Mouse (Mus musculus) bone marrow, adult 2 months (tissue): ENCODE measurements at regions not wholly inside any gene's neighbourhood (a gene's known extent, or its start where the extent isn't known, plus 50 kb on each side); places are given as distances from the start of the nearest gene placed in this dataset.

Experiments
- H3K27ac ChIP-seq: fragments of 200-500 bp; 2 replicates; pipeline ENCODE4 v1.5.1; 2012; ENCODE audit warnings: low read depth, mild to moderate bottlenecking, control low read depth, inconsistent platforms, low read length; ENCODE audit not compliant: control insufficient read depth, poor library complexity, insufficient read depth
- H3K4me1 ChIP-seq: fragments of 200-500 bp; 2 replicates; pipeline ENCODE4 v1.6.1; 2011; ENCODE audit warnings: low read length; ENCODE audit not compliant: control insufficient read depth, insufficient read depth
- H3K4me3 ChIP-seq: fragments of 200-500 bp; replicated peaks from 2 replicates; pipeline ENCODE3; 2011; ENCODE audit warnings: mild to moderate bottlenecking, low read depth, low read length, control low read depth; ENCODE audit not compliant: control insufficient read depth
- CTCF ChIP-seq: fragments of 200-500 bp; IDR thresholded peaks from 2 replicates; pipeline ENCODE4 v1.5.1; 2011; ENCODE audit warnings: low read length, control low read depth; ENCODE audit not compliant: control insufficient read depth, insufficient read depth
- POLR2A ChIP-seq: fragments of 200-500 bp; IDR thresholded peaks from 2 replicates; pipeline ENCODE4 v1.6.1; 2011; ENCODE audit warnings: low read depth, mild to moderate bottlenecking, control low read depth, low read length, borderline replicate concordance; ENCODE audit not compliant: control insufficient read depth
- WGBS: fragments of 180-500 bp; shearing (Covaris S2); methylation state at CpG from one replicate; pipeline ENCODE4 v1.1.7; 2018; 5-methylcytosine and 5-hydroxymethylcytosine counted together

- H3K4me3 ChIP-seq, result no peak overlapping the region
- H3K27ac ChIP-seq, result no peak overlapping the region
- WGBS, result 66% methylated on average over 7 of the region's 7 CpGs
- H3K4me1 ChIP-seq, result no peaks in the 10 kb centered on the region; the same call in 1 of the 2 replicates
- no peak for TF ChIP-seq POLR2A
- TF ChIP-seq CTCF, result no peak
Measured at GRCm38 (mm10) chr6:99938949-99939348, 212.8 kb upstream of the Prok2 start.

GRCm38 (mm10) chr6:99936716-99937115 lies 210.5 kb upstream of the Prok2 start:
- TF ChIP-seq POLR2A, result no peak
- TF ChIP-seq CTCF, result no peak
- Histone ChIP-seq H3K4me1 (no peaks in the 10 kb centered on the region; the same call in 1 of the 2 replicates), H3K4me3 (no peak overlapping the region), H3K27ac (no peak overlapping the region)

- Histone ChIP-seq H3K4me1 (no peaks in the 10 kb centered on the region; the same call in 1 of the 2 replicates), H3K4me3 (no peak overlapping the region), H3K27ac (no peak overlapping the region)
- TF ChIP-seq CTCF (no peak), POLR2A (no peak)
- 74% methylated on average over 4 of the region's 4 CpGs for WGBS
Measured at GRCm38 (mm10) chr6:99935373-99935772, 209.2 kb upstream of the Prok2 start.

DNA sequence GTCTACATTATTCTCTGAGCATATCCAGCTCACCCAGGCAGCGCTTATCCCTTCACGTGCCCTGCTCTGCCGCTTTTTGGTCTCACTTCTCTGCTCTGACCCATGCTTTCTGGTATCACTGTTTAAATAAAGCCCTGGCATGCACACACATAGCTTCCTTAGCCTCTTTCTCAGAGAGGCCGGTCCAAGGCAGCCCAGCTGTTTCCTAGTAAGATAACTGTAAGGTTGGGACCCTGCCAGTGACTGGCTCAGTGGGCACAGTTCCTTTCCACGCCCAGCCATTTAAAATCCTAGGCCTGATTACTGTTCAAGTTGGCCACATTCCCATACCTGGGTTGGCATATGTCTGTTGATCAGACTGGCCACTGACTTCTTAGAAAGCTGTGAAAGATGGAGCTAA lies 208.2 kb upstream of the Prok2 start:
- Histone ChIP-seq H3K4me1 (no peaks in the 10 kb centered on the region; the same call in 1 of the 2 replicates), H3K27ac (no peak overlapping the region), H3K4me3 (no peak overlapping the region)
- WGBS, result 17% methylated on average over 5 of the region's 5 CpGs
- no peak for TF ChIP-seq CTCF
- no peak for TF ChIP-seq POLR2A

GRCm38 (mm10) chr6:99933404-99933803 lies 207.2 kb upstream of the Prok2 start:
- no peak overlapping the region for H3K27ac ChIP-seq
- 27% methylated on average over 5 of the region's 5 CpGs for WGBS
- no peaks in the 10 kb centered on the region for H3K4me1 ChIP-seq
- no peak overlapping the region for H3K4me3 ChIP-seq
- TF ChIP-seq POLR2A (no peak), CTCF (no peak)

DNA sequence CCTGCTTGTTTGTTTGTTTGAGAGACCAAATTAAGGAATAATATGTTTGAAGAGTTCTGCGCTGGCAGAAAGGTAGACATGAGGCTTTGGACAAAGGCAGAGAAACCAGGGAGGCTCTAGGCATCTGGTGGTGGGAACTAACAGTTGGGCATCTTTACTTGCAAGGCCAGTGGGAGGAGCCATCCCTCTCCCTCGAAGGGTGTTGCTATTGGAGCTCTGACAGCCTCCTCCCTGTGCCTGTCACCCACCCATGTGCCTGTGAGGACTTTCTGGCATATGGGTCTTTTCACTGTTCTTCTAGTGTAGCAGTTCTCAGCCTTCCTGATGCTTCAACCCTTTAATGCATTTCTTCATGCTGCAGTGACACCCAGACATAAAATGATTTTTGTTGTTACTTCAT lies 206.7 kb upstream of the Prok2 start:
- 52% methylated on average over 2 of the region's 2 CpGs for WGBS
- TF ChIP-seq POLR2A, result no peak
- TF ChIP-seq CTCF, result no peak
- Histone ChIP-seq H3K4me3 (no peak overlapping the region), H3K27ac (no peak overlapping the region), H3K4me1 (no peaks in the 10 kb centered on the region)

GRCm38 (mm10) chr6:99932405-99932804 lies 206.2 kb upstream of the Prok2 start:
- H3K27ac ChIP-seq, result no peak overlapping the region
- WGBS, result 73% methylated on average over 6 of the region's 6 CpGs
- no peak overlapping the region for H3K4me3 ChIP-seq
- H3K4me1 ChIP-seq, result no peaks in the 10 kb centered on the region
- TF ChIP-seq CTCF, result no peak
- TF ChIP-seq POLR2A, result no peak

DNA sequence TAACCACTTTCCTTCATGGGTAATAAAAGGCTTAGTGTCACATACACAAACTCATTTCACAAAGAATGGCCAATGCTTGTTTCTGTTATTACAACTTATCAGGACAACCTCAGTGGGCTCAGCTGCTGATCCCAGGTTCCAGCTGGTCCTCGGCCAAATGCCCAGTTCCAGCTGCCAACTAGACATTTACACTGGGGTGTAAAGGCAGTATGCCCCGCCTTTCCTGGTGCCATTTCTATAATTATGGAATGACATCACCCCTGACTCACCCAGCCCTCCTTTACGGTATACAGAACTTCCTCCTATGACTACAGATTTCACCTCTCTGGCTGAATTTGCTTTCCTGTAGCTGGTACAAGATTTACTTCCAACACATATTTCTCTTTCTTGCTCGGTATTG lies 205.4 kb upstream of the Prok2 start:
- Histone ChIP-seq H3K4me1 (no peaks in the 10 kb centered on the region), H3K27ac (no peak overlapping the region), H3K4me3 (no peak overlapping the region)
- TF ChIP-seq POLR2A, result no peak
- no peak for TF ChIP-seq CTCF
- 31% methylated on average over 4 of the region's 4 CpGs for WGBS

DNA sequence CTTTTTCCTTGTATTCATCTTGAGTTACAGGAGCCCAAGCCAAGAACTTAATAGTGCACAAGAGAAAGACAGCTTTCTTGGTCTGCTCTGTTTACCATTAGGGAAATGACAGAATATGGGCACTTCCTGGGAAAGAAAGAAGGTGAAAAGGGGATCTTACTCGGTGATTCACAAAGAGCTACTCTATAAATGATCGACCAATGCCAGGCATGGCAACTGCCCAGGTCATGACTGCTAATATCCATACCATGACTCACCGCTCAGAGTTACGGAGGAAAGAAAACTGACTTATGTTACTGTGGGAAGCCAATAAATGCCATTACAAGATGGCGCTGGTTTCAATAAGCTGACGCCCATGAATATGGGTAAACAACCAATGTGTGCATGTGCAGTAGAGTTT lies 204.1 kb upstream of the Prok2 start:
- no peaks in the 10 kb centered on the region for H3K4me1 ChIP-seq
- no peak overlapping the region for H3K27ac ChIP-seq
- WGBS, result 85% methylated on average over 6 of the region's 6 CpGs
- H3K4me3 ChIP-seq, result no peak overlapping the region
- TF ChIP-seq POLR2A, result no peak
- TF ChIP-seq CTCF, result no peak
